Mouse (Mus musculus) embryonic facial prominence, embryonic 13.5 days (tissue): ENCODE measurements around the gene Il21r. TPM values are rescaled to one million over a fixed set of nuclear protein-coding genes. Genes with fewer than 3 reads are reported as not detected.

Source experiments
- ATAC-seq: fragments of 200-750 bp; cut with Nextera tagmentation; 2 replicates; pipeline ENCODE4 v1.8.0; 2017; ENCODE audit warnings: low read depth; ENCODE audit not compliant: insufficient number of reproducible peaks, insufficient read depth, low FRiP score, low TSS enrichment
- H3K27ac ChIP-seq: fragments of 300-500 bp; sonication (generic); 2 replicates; pipeline ENCODE4 v1.5.1; 2015; ENCODE audit warnings: moderate library complexity, mild to moderate bottlenecking, inconsistent platforms
- H3K27me3 ChIP-seq: fragments of 300-500 bp; sonication (generic); 2 replicates; pipeline ENCODE4 v1.6.1; 2015; ENCODE audit warnings: mild to moderate bottlenecking, inconsistent platforms
- H3K36me3 ChIP-seq: fragments of 300-500 bp; sonication (generic); 2 replicates; pipeline ENCODE4 v1.6.1; 2015; ENCODE audit warnings: mild to moderate bottlenecking, inconsistent platforms
- H3K4me1 ChIP-seq: fragments of 300-500 bp; sonication (generic); 2 replicates; pipeline ENCODE4 v1.6.1; 2015; ENCODE audit warnings: inconsistent platforms
- H3K4me2 ChIP-seq: fragments of 300-500 bp; sonication (generic); 2 replicates; pipeline ENCODE4 v1.6.1; 2015; ENCODE audit warnings: moderate library complexity, mild to moderate bottlenecking, inconsistent platforms
- H3K4me3 ChIP-seq: fragments of 300-500 bp; sonication (generic); 2 replicates; pipeline ENCODE4 v1.5.1; 2015; ENCODE audit warnings: mild to moderate bottlenecking, inconsistent platforms
- H3K9ac ChIP-seq: fragments of 300-500 bp; sonication (generic); 2 replicates; pipeline ENCODE4 v1.6.1; 2015; ENCODE audit warnings: mild to moderate bottlenecking, inconsistent platforms
- H3K9me3 ChIP-seq: fragments of 300-500 bp; sonication (generic); 2 replicates; pipeline ENCODE4 v1.6.1; 2016; ENCODE audit warnings: inconsistent platforms
- WGBS: fragments of 180-500 bp; shearing (Covaris S2); methylation state at CpG from one replicate; pipeline ENCODE4 v1.1.7; 2015; ENCODE audit warnings: mixed read lengths; 5-methylcytosine and 5-hydroxymethylcytosine counted together
- polyA plus RNA-seq: library from polyadenylated mRNA; unstranded; fragments of >200 nt; fragmentation: Nextera tagmentation; extraction: Ambion mirVana; gene quantifications from 2 replicates; pipeline ENCODE4 v1.2.1, GENCODE M21; 2015

The Il21r gene
- polyA plus RNA-seq, 1 experiment from 2014 or later: 0.67 TPM

- H3K9me3 ChIP-seq: no peaks in the 10 kb centered on the region
- no peaks in the 10 kb centered on the region for H3K36me3 ChIP-seq
- H3K27ac ChIP-seq: no peak overlapping the region
- no peaks in the 10 kb centered on the region; the same call in 1 of the 2 replicates for H3K4me1 ChIP-seq
- ATAC-seq: no peak
- H3K27me3 ChIP-seq: no peaks in the 10 kb centered on the region
- H3K4me2 ChIP-seq: no peak overlapping the region
- WGBS: 66% methylated on average over 4 of the region's 4 CpGs
- H3K4me3 ChIP-seq: no peak overlapping the region
- no peak overlapping the region for H3K9ac ChIP-seq
Measured at GRCm38 (mm10) chr7:125625219-125625618, 22.0 kb downstream of the Il21r start.

GRCm38 (mm10) chr7:125625829-125626228, 22.6 kb downstream of the Il21r start:
- H3K4me1 ChIP-seq: no peaks in the 10 kb centered on the region; the same call in 1 of the 2 replicates
- H3K4me3 ChIP-seq: no peak overlapping the region
- whole genome bisulfite sequencing: 44% methylated on average over 7 of the region's 7 CpGs
- ATAC-seq: no peak
- no peak overlapping the region for H3K27ac ChIP-seq
- H3K4me2 ChIP-seq: no peak overlapping the region
- H3K27me3 ChIP-seq: no peaks in the 10 kb centered on the region
- H3K9me3 ChIP-seq: no peaks in the 10 kb centered on the region
- H3K9ac ChIP-seq: no peak overlapping the region
- H3K36me3 ChIP-seq: no peaks in the 10 kb centered on the region

- H3K9me3 ChIP-seq: no peaks in the 10 kb centered on the region
- H3K36me3 ChIP-seq: no peaks in the 10 kb centered on the region
- H3K4me3 ChIP-seq: no peak overlapping the region
- peaks cover 9% of the 10 kb centered on the region; the same call in 1 of the 2 replicates for H3K4me1 ChIP-seq
- no peak for ATAC-seq
- H3K4me2 ChIP-seq: no peak overlapping the region
- no peaks in the 10 kb centered on the region for H3K27me3 ChIP-seq
- H3K27ac ChIP-seq: no peak overlapping the region
- 56% methylated on average over 4 of the region's 4 CpGs for WGBS
- H3K9ac ChIP-seq: no peak overlapping the region
Measured at GRCm38 (mm10) chr7:125630317-125630716, 27.1 kb downstream of the Il21r start.

- H3K27me3 ChIP-seq: no peaks in the 10 kb centered on the region
- H3K27ac ChIP-seq: no peak overlapping the region
- WGBS: 78% methylated on average over 3 of the region's 3 CpGs
- no peaks in the 10 kb centered on the region for H3K9me3 ChIP-seq
- H3K4me3 ChIP-seq: no peak overlapping the region
- no peak for ATAC-seq
- H3K36me3 ChIP-seq: no peaks in the 10 kb centered on the region
- H3K9ac ChIP-seq: no peak overlapping the region
- H3K4me2 ChIP-seq: no peak overlapping the region
- H3K4me1 ChIP-seq: peaks cover 16% of the 10 kb centered on the region
Measured at GRCm38 (mm10) chr7:125630989-125631388, 27.8 kb downstream of the Il21r start.

- ATAC-seq: no peak
- WGBS: 86% methylated on average over 8 of the region's 8 CpGs
- Histone ChIP-seq H3K27ac (no peak overlapping the region), H3K9me3 (no peaks in the 10 kb centered on the region), H3K4me2 (no peak overlapping the region), H3K27me3 (no peaks in the 10 kb centered on the region), H3K4me3 (no peak overlapping the region), H3K36me3 (peaks cover 34% of the 10 kb centered on the region), H3K4me1 (peaks cover 20% of the 10 kb centered on the region), H3K9ac (no peak overlapping the region)
Measured at GRCm38 (mm10) chr7:125637220-125638140, 34.3 kb downstream of the Il21r start.

GRCm38 (mm10) chr7:125638376-125638775, 35.1 kb downstream of the Il21r start:
- Histone ChIP-seq H3K4me1 (peaks cover 20% of the 10 kb centered on the region), H3K27me3 (no peaks in the 10 kb centered on the region), H3K27ac (no peak overlapping the region), H3K9ac (no peak overlapping the region), H3K9me3 (no peaks in the 10 kb centered on the region), H3K4me3 (no peak overlapping the region), H3K36me3 (peaks cover 43% of the 10 kb centered on the region), H3K4me2 (no peak overlapping the region)
- WGBS: 71% methylated on average over 6 of the region's 6 CpGs
- no peak for ATAC-seq

GRCm38 (mm10) chr7:125638870-125639386, 35.7 kb downstream of the Il21r start:
- no peak overlapping the region for H3K4me2 ChIP-seq
- no peak for ATAC-seq
- no peaks in the 10 kb centered on the region for H3K27me3 ChIP-seq
- WGBS: 38% methylated on average over 9 of the region's 9 CpGs
- no peaks in the 10 kb centered on the region for H3K9me3 ChIP-seq
- peaks cover 20% of the 10 kb centered on the region for H3K4me1 ChIP-seq
- H3K4me3 ChIP-seq: no peak overlapping the region
- H3K27ac ChIP-seq: peak overlapping the region; percentile 57
- H3K9ac ChIP-seq: no peak overlapping the region
- H3K36me3 ChIP-seq: peaks cover 49% of the 10 kb centered on the region

- WGBS: 85% methylated on average over 6 of the region's 6 CpGs
- H3K36me3 ChIP-seq: peaks cover 98% of the 10 kb centered on the region
Measured at GRCm38 (mm10) chr7:125643880-125644279, 40.7 kb downstream of the Il21r start.

GRCm38 (mm10) chr7:125645413-125645812, 42.2 kb downstream of the Il21r start:
- WGBS: 89% methylated on average over 7 of the region's 7 CpGs
- Histone ChIP-seq H3K27ac (no peak overlapping the region), H3K36me3 (peaks cover 100% of the 10 kb centered on the region), H3K4me1 (no peaks in the 10 kb centered on the region), H3K27me3 (no peaks in the 10 kb centered on the region), H3K9me3 (no peaks in the 10 kb centered on the region), H3K4me2 (no peak overlapping the region), H3K9ac (no peak overlapping the region), H3K4me3 (no peak overlapping the region)
- ATAC-seq: no peak

More at GRCm38 (mm10) chr7:125643880-125644279, 40.7 kb downstream of the Il21r start:
- Histone ChIP-seq H3K27ac (no peak overlapping the region), H3K4me1 (no peaks in the 10 kb centered on the region), H3K4me3 (no peak overlapping the region), H3K4me2 (no peak overlapping the region), H3K27me3 (no peaks in the 10 kb centered on the region), H3K9me3 (no peaks in the 10 kb centered on the region), H3K9ac (no peak overlapping the region)
- ATAC-seq: no peak

GRCm38 (mm10) chr7:125649013-125649412, 45.8 kb downstream of the Il21r start:
- Histone ChIP-seq H3K27ac (no peak overlapping the region), H3K9me3 (no peaks in the 10 kb centered on the region), H3K9ac (no peak overlapping the region), H3K4me1 (no peaks in the 10 kb centered on the region), H3K4me2 (no peak overlapping the region), H3K36me3 (peaks cover 100% of the 10 kb centered on the region), H3K27me3 (no peaks in the 10 kb centered on the region), H3K4me3 (no peak overlapping the region)
- 96% methylated on average over 1 of the region's 1 CpGs for WGBS
- ATAC-seq: no peak

- WGBS: 93% methylated on average over 6 of the region's 6 CpGs
- Histone ChIP-seq H3K27ac (no peak overlapping the region), H3K4me3 (no peak overlapping the region), H3K9me3 (no peaks in the 10 kb centered on the region), H3K4me2 (no peak overlapping the region), H3K4me1 (no peaks in the 10 kb centered on the region), H3K36me3 (peaks cover 99% of the 10 kb centered on the region), H3K27me3 (no peaks in the 10 kb centered on the region), H3K9ac (no peak overlapping the region)
- no peak for ATAC-seq
Measured at GRCm38 (mm10) chr7:125657511-125657910, 54.3 kb downstream of the Il21r start.

- Histone ChIP-seq H3K36me3 (peaks cover 98% of the 10 kb centered on the region), H3K4me2 (no peak overlapping the region)
- WGBS: 80% methylated on average over 3 of the region's 3 CpGs
Measured at GRCm38 (mm10) chr7:125663654-125664053, 60.4 kb downstream of the Il21r start.

More at GRCm38 (mm10) chr7:125663654-125664053, 60.4 kb downstream of the Il21r start:
- no peak for ATAC-seq
- Histone ChIP-seq H3K4me3 (no peak overlapping the region), H3K27ac (no peak overlapping the region), H3K9ac (no peak overlapping the region), H3K4me1 (no peaks in the 10 kb centered on the region), H3K27me3 (no peaks in the 10 kb centered on the region), H3K9me3 (no peaks in the 10 kb centered on the region)
